Mouse (Mus musculus): Measurements from ENCODE around the gene Rnf145.

GRCm38 (mm10) chr11:44519096-44519949 lies 559 bp downstream of the Rnf145 start:
- TF ChIP-seq CTCF (IDR thresholded peaks at IDR 0.05; ENCODE audit: extremely low read depth, insufficient read length, insufficient replicate concordance, low read depth, low read length) (no peak), POLR2A (IDR thresholded peaks at IDR 0.05; ENCODE audit: low read depth, low read length) (no peak)
